Mouse (Mus musculus) embryonic fibroblast, embryonic 13.5 days (primary cell): Measurements from ENCODE around the gene Jmjd6.

Experiments
- CTCF ChIP-seq: IDR thresholded peaks from 2 replicates; pipeline ENCODE4 v1.5.1; 2011; ENCODE audit warnings: mild to moderate bottlenecking, control low read depth, low read length, moderate library complexity, borderline replicate concordance; ENCODE audit not compliant: insufficient read depth
- POLR2A ChIP-seq: IDR thresholded peaks from 2 replicates; pipeline ENCODE4 v1.6.1; 2011; ENCODE audit warnings: low read depth, mild to moderate bottlenecking, control low read depth, low read length, moderate library complexity

DNA sequence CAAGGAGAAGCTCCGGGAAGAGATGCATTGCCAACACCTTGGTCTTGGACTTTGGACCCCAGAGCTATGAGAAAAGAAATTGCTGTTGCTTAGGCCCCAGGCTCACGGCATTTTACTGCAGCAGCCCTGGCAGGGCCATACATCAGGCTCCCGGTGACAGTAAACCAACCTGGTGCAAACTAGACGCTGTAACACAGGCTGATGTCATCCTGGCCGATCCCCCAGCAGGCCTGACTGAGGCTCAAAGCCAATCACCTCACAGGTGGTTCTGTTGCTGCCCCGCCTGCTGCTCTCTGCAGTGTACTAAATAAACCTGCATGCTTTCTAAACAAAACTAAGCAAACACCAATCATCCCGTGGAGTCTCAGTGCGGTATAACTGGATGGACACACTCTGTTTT is 24.5 kb downstream of the Jmjd6 start:
- TF ChIP-seq CTCF (no peak), POLR2A (no peak)
